Mouse (Mus musculus) heart, postnatal 25 days (tissue): ENCODE data around the gene Gm20388. TPM values are rescaled to one million over a fixed set of nuclear protein-coding genes. Genes with fewer than 3 reads are reported as not detected.
"Not testable (repeated sequence)": the region's sequence is repeated elsewhere in the genome, so short reads cannot be mapped to it uniquely, and the experiment has no call there.

Source experiments
- DNase-seq: peaks from one replicate; pipeline ENCODE4 v3.0.0; 2022; ENCODE audit warnings: low spot score
- intact Hi-C: fragments of 180-260 bp; cut with DNase I; formaldehyde crosslinking; loops from one replicate; pipeline ENCODE4 v1.15.1; 2025
- total RNA-seq, 2 experiments: library from RNA; stranded (reverse); gene quantifications; 2 replicates each; pipeline ENCODE4 v1.2.3; 2021

Gene Gm20388
- total RNA-seq, 2 experiments from 2014 or later = 2.7 TPM; not detected in 1

DNA sequence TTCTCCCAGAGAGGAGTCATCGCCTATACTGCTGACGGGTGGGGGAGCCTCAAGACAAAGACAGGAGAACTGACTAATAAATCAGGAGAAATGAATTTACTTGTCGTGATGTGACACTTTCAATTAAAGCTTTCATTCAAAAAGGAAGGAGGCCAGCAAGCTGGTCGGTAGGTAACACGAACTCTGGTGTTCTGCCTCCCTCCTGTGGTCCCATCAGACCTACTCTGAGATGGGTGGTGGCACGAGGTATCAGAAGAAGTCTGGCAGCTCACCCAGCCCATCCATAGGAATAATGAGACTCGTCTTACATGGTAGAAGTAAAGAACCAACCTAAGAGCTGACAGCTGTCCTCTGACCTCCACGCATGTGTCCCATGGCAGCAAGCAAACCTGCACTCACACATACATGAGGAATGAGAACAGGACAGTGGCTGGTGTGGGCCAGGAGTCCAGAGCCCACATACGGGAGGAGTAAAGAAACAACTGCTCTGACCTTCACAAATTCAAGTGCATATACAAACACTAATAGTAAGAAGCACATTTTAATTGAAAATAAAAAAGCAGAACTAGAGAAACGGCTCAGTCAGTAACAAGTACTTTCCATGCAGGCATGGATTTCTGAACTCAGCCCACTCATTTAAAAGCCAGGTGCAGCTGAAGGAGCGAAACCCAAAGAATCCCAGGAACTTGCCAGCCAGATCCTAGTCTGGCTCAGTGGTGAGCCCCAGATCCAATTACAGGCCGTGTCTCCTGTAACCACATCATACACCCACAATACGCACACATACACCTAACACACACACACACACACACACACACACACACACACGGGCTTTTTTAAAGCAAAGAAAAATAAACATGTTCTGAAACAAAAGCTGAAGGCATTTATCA lies 3093.6 kb downstream of the Gm20388 start:
- no peak for DNase-seq
- intact Hi-C loops = no loop called here

- intact Hi-C loops = no loop called here
- DNase-seq = no peak
Observed at GRCm38 (mm10) chr8:123005328-123005727, 3094.7 kb downstream of the Gm20388 start.

DNA sequence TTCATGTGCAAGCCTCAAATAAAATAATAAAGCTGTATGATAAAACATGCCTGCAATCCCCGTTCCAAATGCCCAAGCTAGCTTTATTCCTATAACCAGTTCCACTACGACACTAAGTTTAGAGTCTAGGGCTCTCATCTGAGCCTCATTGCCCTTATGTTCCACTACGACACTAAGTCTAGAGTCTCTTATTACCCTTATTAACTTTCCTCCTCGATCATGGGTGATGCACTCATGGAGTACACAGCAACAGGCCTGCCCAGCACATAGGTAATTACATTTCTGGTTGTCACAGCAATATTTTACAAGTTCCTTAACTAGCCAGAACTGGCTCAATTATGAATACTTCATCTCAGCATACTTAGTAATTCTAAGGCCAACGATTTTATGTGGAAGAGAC lies 3095.2 kb downstream of the Gm20388 start:
- intact Hi-C loops = no loop called here
- DNase-seq = no peak

DNA sequence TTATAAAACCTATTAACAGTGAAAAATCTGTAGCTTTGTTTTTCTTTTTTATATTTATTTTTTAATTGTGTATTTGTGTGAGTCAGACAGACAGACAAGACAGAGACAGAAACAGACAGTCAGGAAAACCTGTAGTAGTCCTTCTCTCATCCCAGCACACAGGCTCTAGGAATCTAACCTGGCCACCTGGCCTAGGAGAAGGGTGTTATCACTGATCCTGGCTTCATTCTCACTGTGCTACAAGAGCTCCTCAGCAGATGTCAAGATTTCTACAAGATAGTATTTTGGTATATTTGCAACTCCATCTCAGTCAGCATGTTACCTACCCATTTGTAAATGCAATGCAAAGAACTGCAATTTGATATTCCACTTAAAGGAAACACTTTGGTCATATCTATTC lies 3100.7 kb downstream of the Gm20388 start:
- intact Hi-C loops = no loop called here
- no peak for DNase-seq

DNA sequence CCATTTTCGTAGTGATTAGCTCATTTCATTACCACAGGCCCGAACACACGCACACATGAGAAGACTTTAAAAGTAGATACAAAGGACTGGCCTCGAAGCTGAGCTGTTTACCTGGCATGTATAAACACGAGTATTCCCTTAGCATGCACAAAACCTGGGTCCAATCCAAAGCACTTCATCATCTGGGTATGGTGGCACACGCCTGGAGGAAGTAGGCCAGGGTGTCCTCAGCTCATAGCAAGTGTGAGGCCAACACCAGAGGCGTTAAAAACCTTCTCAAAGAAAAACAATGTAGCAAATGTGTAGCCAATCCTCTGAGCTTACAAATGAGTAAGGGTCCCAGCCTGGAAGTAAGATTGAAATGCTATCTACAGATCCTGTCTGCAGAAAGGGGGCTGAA lies 3103.8 kb downstream of the Gm20388 start:
- intact Hi-C loops = no loop called here
- no peak for DNase-seq

GRCm38 (mm10) chr8:123015074-123015473 lies 3104.4 kb downstream of the Gm20388 start:
- no peak for DNase-seq
- intact Hi-C loops = no loop called here

DNA sequence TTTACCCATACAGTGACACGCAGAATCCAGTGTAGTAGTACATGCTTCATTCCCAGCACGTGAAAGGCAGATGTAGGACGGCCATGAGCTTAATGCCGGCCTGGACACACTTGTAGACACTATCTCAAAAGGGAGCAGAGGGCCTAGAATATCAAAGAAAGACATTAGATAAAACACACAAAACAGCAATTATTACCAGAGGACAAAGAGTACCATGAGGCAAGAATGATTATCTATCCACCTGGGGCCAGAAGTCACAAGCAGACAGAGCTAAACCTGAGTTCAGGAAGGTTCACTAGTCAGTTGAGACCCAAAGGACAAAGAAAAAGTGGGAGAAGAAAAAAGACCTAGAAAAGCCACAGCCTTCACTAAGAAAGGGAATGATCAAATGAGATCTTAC lies 3106.5 kb downstream of the Gm20388 start:
- DNase-seq = no peak
- intact Hi-C loops = no loop called here

DNA sequence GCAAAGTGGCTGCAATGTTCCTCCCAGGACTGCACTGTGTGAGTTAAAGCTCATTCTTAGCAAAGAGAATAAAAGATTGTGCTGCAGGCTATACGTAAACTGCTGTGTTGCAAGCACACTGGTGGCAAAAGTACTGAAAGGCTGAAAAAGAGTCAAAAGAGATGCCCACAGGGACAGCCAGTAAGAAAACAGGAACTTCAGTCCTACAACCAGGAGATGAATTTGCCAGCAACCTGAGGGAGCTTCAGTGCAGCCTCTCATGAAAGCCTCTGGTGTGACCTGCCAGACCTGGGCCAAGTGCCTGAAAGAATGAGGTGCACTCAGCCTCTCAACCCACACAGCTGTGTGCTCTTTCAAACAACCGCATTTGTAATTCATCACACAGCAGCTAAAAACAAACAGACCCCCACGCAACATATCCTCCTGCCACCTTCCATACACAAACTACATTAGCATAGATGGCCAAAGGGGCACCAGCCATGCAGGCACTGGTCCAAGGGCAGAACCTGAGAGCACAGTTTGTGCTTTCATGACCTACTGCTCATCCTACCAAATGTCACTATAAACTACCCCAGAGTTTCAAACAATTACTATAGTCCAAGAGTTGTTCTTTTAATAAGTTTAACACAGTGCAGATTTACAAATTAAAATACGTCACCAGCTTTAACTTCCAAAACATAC lies 3108.0 kb downstream of the Gm20388 start:
- intact Hi-C loops = no loop called here
- DNase-seq = no peak

GRCm38 (mm10) chr8:123020084-123020483 lies 3109.4 kb downstream of the Gm20388 start:
- intact Hi-C loops = no loop called here
- no peak for DNase-seq

DNA sequence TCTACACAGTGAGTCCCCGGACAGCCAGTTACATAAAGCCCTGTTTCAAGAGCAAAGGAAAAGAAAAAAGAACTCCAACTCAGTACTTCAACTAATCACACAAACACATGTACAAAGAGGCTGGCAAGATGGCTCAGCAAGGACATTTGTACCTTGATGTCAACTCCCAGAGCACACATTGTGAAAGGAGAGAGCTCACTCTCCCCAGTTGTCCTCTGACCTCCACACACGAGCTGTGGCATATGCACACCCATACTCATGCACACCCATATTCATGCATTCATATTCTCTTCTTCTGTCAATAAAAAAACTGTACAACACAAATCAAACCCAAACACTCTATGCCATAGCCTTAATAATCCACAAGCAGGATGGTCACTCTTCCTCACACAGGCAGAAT lies 3110.2 kb downstream of the Gm20388 start:
- intact Hi-C loops = no loop called here
- no peak for DNase-seq

DNA sequence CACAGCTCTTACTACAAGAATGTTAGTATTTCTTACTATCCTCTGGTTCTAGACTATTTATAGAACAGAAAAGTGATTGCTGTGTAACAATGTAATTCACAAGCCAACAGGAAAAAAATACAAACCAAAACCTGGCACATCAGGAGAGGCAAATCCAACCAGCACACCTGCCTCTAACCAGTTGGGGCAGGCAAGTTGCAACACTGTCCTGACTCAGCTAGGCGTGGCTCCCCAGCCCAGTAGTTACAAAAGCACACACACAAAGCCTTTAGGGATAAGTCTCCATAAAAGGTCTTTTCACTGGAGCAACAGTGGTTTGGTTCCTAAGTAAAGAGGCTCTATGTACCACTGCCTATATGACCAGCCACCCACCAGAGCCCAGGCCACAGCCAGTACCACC lies 3110.6 kb downstream of the Gm20388 start:
- intact Hi-C loops = no loop called here
- no peak for DNase-seq

GRCm38 (mm10) chr8:123022727-123023126 lies 3112.1 kb downstream of the Gm20388 start:
- intact Hi-C loops = no loop called here

DNA sequence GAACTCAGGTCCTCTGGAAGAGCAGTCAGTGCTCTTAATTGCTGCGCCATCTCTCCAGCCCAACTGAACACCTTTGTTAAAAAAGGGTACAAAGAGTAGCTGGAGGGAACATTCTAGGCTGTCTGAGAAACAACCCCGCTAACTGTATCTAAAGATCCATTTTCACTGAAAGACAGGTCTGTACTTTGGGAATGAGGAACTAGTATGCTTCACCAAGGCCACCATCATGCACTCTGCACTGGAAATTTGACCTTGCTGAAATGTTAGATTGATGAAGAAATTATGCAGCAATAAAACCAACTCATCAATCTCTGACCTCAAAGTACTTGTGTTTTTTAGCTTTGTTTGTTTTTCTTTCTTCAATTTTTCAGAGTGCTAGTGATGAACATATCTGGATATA lies 3113.6 kb downstream of the Gm20388 start:
- DNase-seq = no peak
- intact Hi-C loops = no loop called here

More at GRCm38 (mm10) chr8:123022727-123023126, 3112.1 kb downstream of the Gm20388 start:
- no peak for DNase-seq

GRCm38 (mm10) chr8:123025951-123026351 lies 3115.3 kb downstream of the Gm20388 start:
- intact Hi-C loops = no loop called here
- DNase-seq = no peak

DNA sequence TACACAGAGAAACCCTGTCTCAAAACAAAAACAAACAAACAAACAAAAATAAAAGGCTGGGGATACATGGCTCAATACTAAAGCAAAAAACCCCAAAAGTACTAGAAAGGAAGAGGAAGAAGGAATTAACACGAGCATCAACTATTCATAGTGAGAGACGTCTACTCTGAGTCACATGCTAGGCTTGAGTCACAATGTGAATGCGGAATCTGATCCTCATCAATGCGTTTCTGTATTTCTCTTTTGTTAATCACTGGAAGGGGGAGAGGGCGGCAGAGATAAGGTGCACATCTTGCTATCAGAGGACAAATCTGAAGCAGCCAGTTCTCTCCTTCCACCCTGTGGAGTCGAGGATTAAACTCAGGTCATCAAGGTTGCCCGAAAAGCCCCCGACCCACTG lies 3117.1 kb downstream of the Gm20388 start:
- no peak for DNase-seq
- intact Hi-C loops = no loop called here

DNA sequence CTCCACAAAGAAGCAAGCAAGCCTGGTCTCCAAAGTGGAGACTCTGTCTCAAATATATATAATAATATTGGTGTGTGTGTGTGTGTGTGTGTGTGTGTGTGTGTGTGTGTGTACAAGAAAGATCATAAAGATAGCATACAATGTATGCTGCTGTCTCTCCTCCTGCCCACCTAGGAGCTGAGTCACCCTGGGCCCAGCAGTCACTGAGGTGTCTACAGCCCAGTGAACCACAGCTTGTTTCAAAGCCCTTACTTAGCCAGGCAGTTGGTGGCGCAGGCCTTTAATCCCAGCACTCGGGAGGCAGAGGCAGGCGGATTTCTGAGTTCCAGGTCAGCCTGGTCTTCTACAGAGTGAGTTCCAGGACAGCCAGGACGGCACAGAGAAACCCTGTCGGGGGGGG lies 3119.4 kb downstream of the Gm20388 start:
- DNase-seq = not testable (repeated sequence)
- intact Hi-C loops = loop anchor here (5.0 kb wide), 1 partner anchor 33 kb away; no protein-coding TSS in a partner anchor

DNA sequence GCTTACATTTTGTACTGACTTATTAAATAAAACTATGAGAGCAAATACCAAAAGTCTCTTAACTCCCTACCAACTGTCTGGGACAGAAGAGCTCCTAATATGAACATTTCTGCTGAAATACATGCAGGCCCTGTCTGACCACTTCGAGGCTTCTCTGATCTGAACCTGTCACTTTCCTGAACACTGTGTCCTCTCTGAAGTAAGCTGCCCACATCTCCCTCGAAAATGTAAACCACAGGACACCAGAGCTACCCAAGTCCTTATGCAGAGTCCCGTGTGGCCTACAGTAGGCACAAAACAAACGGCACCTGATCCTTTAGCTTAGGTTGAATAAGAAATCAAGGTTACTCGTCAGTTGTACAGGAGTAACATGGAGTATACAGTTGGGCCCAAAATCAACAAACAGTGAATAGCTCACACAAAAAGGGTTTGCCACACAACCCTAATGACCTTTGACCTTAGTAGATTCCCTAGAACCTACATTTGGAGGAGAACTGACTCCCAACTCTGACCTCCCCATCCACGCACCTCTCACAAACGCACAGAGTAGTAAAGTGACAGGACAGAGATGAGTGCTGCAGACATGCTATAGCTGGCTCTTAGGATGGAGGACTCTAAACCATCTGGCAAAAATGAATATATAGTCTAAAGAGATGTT lies 3120.8 kb downstream of the Gm20388 start:
- DNase-seq = no peak
- intact Hi-C loops = loop anchor here (5.0 kb wide), 1 partner anchor 34 kb away; no protein-coding TSS in a partner anchor

- intact Hi-C loops = loop anchor here (5.0 kb wide), 1 partner anchor 35 kb away; no protein-coding TSS in a partner anchor
- no peak for DNase-seq
Observed at GRCm38 (mm10) chr8:123032730-123033129, 3122.1 kb downstream of the Gm20388 start.

GRCm38 (mm10) chr8:123033431-123033830 lies 3122.8 kb downstream of the Gm20388 start:
- DNase-seq = no peak
- intact Hi-C loops = loop anchor here (5.0 kb wide), 1 partner anchor 36 kb away; no protein-coding TSS in a partner anchor

DNA sequence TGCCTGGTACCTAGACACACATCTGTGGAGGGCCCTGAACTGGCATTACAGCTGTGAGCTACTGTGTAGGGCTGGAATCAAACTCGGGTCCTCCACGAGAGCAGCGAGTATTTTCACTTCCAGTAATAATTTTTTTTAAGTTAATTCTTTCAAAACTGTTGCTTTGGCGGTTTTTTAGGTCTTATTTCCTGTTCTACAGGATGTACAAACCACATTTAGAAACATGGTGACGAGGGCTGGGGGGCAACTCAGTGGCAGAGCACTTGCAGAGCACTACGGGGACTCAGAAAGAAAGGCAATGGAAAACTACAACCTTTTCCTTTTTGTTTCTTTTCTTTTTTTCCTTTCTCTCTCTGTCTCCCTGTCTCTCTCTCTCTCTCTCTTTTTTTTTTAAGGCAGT lies 3123.5 kb downstream of the Gm20388 start:
- DNase-seq = no peak
- intact Hi-C loops = loop anchor here (5.0 kb wide), 1 partner anchor 37 kb away; no protein-coding TSS in a partner anchor
